Comparison of ENCODE assay signal across 13 mouse cellular contexts in the genomic region with DNA sequence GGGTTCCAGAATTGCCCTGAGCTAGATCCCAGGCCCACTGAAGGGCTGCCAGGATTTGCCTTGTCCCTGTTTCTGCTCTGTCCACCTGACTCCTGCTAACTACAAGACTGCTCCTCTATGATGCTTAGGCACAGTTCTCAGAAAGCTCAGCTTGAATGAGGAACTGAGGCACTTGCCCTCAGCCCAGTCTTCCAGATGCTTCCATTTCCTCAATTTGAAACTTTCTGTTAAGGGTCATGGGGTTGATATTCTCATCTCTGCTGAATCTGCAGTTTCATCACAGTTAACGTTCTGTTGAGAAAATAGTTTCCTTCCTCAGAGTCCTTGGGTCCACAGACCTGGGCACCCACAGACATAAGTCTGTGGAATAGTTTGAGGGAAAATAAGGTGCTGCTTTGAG. TPM values are rescaled to one million over a fixed set of nuclear protein-coding genes. Genes with fewer than 3 reads are reported as not detected.
DNase-seq lines count a peak whose midpoint lies in the region; ATAC-seq lines count a peak whose summit lies in the region.
"Had no signal": no experiment of that assay in that cellular context is flagged by ENCODE, and none has a peak within 500 bp of the region (broad histone marks: within the 10 kb centered on the region; RNA-seq: fewer than 3 reads in every experiment).

No protein-coding gene starts in this region.

- peak; percentile 30 for DNase-seq in layer of hippocampus, adult 11-12 months (ENCODE audit: low spot score)
- DNase-seq in layer of hippocampus, postnatal 36 days, result no peak
- DNase-seq in 416B (ENCODE audit: low read depth), result peak; percentile 50
- DNase-seq in MEL-GATA-1-ER (ENCODE audit: extremely low read depth, low read depth), result peak; percentile 31
- DNase-seq in lung, postnatal 36 days, result peak; percentile 39
- no peak for DNase-seq in thymus, postnatal 10 days (ENCODE audit: low spot score in 2 of 2)
- DNase-seq: adrenal gland, adult 8-10 months; cerebellum, postnatal 14 days; left cerebral cortex, postnatal 4 days; right cerebral cortex, postnatal 14 days had no signal

- ATAC-seq in frontal cortex, adult (ENCODE audit: low TSS enrichment), result no peak
- ATAC-seq in cerebellum, adult (ENCODE audit: insufficient number of reproducible peaks, low FRiP score, low TSS enrichment), result no peak
- ATAC-seq: hindbrain, embryonic 16.5 days had no signal

RNA-seq across cellular contexts. Expression of a gene that starts 8.9 kb away (rescaled TPM):
- total RNA-seq in layer of hippocampus, postnatal 36 days (2021), result 1 to 10 TPM in 1 of 2 experiments, not detected in 1; 1.1 TPM

Comparison
In these comparisons a context has a peak if more than half of its experiments do, and no peak if none do; other contexts are left out.
1. DNase-seq: peak in layer of hippocampus, adult 11-12 months (single experiment), 416B (single experiment), MEL-GATA-1-ER (single experiment) and lung, postnatal 36 days (single experiment); none in layer of hippocampus, postnatal 36 days (0 of 2) and thymus, postnatal 10 days (0 of 2).